Mouse (Mus musculus) embryonic facial prominence, embryonic 11.5 days (tissue): ENCODE results near the gene Snrpf. TPM values are rescaled to one million over a fixed set of nuclear protein-coding genes. Genes with fewer than 3 reads are reported as not detected.
A peak's percentile ranks its signal among the peaks of the same experiment; 100 is the strongest.

Experiments
- ATAC-seq: fragments of 200-750 bp; cut with Nextera tagmentation; replicated peaks from 2 replicates; pipeline ENCODE4 v1.8.0; 2017; ENCODE audit warnings: low read depth; ENCODE audit not compliant: insufficient number of reproducible peaks, low FRiP score, low TSS enrichment
- DNase-seq: peaks from one replicate; pipeline ENCODE4 v3.0.0-alpha.2; 2015; ENCODE audit warnings: low spot score
- H3K27ac ChIP-seq: fragments of 300-500 bp; sonication (generic); replicated peaks from 2 replicates; pipeline ENCODE4 v1.5.1; 2014; ENCODE audit warnings: mild to moderate bottlenecking, low read depth, low read length, control low read depth
- H3K27me3 ChIP-seq: fragments of 300-500 bp; sonication (generic); 2 replicates; pipeline ENCODE4 v1.6.1; 2014; ENCODE audit warnings: mild to moderate bottlenecking, low read length, moderate library complexity, mixed read lengths; ENCODE audit not compliant: control insufficient read depth, insufficient read depth
- H3K36me3 ChIP-seq: fragments of 300-500 bp; sonication (generic); replicated peaks from 2 replicates; pipeline ENCODE4 v1.6.1; 2014; ENCODE audit warnings: low read depth, mild to moderate bottlenecking, low read length, moderate library complexity, mixed read lengths; ENCODE audit not compliant: control insufficient read depth, insufficient read depth
- H3K4me1 ChIP-seq: fragments of 300-500 bp; sonication (generic); 2 replicates; pipeline ENCODE4 v1.6.1; 2014; ENCODE audit warnings: low read length, mixed read lengths; ENCODE audit not compliant: control insufficient read depth, insufficient read depth
- H3K4me2 ChIP-seq: fragments of 300-500 bp; sonication (generic); 2 replicates; pipeline ENCODE4 v1.6.1; 2014; ENCODE audit warnings: low read depth, mild to moderate bottlenecking, control low read depth, low read length, moderate library complexity
- H3K4me3 ChIP-seq: fragments of 300-500 bp; sonication (generic); 2 replicates; pipeline ENCODE4 v1.5.1; 2014; ENCODE audit warnings: low read depth, low read length, control low read depth
- H3K9ac ChIP-seq: fragments of 300-500 bp; sonication (generic); replicated peaks from 2 replicates; pipeline ENCODE4 v1.6.1; 2014; ENCODE audit warnings: mild to moderate bottlenecking, control low read depth, low read length
- H3K9me3 ChIP-seq: fragments of 300-500 bp; sonication (generic); replicated peaks from 2 replicates; pipeline ENCODE4 v1.6.1; 2016; ENCODE audit warnings: mild to moderate bottlenecking, low read length, inconsistent platforms, mixed read lengths; ENCODE audit not compliant: control insufficient read depth
- WGBS: fragments of 180-500 bp; shearing (Covaris S2); extraction: QIAGEN DNeasy Blood & Tissue Kit; methylation state at CpG from one replicate; pipeline ENCODE4 v1.1.7; 2014; 5-methylcytosine and 5-hydroxymethylcytosine counted together
- polyA plus RNA-seq: library from polyadenylated mRNA; unstranded; fragments of >200 nt; fragmentation: Nextera tagmentation; extraction: Ambion mirVana; gene quantifications from 2 replicates; pipeline ENCODE4 v1.2.1, GENCODE M21; 2014

Snrpf gene
- polyA plus RNA-seq, 1 experiment from 2014 or later = 137 TPM

- H3K4me1 ChIP-seq = no peaks in the 10 kb centered on the region
- no peaks in the 10 kb centered on the region for H3K9me3 ChIP-seq
- DNase-seq (no peak), ATAC-seq (no peak)
- H3K4me2 ChIP-seq = no peak overlapping the region
- H3K27me3 ChIP-seq = no peaks in the 10 kb centered on the region
- no peaks in the 10 kb centered on the region for H3K36me3 ChIP-seq
- H3K27ac ChIP-seq = no peak overlapping the region
- H3K9ac ChIP-seq = no peak overlapping the region
- H3K4me3 ChIP-seq = no peak overlapping the region
- WGBS = 73% methylated on average over 7 of the region's 7 CpGs
These were observed 31.1 kb upstream of the Snrpf start for GRCm38 (mm10) chr10:93620438-93621179.

GRCm38 (mm10) chr10:93614850-93615249 lies 25.3 kb upstream of the Snrpf start:
- Histone ChIP-seq H3K36me3 (no peaks in the 10 kb centered on the region), H3K4me2 (no peak overlapping the region), H3K9me3 (no peaks in the 10 kb centered on the region), H3K4me3 (no peak overlapping the region), H3K4me1 (no peaks in the 10 kb centered on the region), H3K27me3 (no peaks in the 10 kb centered on the region), H3K9ac (no peak overlapping the region), H3K27ac (no peak overlapping the region)
- DNase-seq (no peak), ATAC-seq (no peak)
- WGBS = 72% methylated on average over 8 of the region's 8 CpGs

GRCm38 (mm10) chr10:93611419-93612007 lies 22.0 kb upstream of the Snrpf start:
- ATAC-seq (no peak), DNase-seq (peak; percentile 81)
- Histone ChIP-seq H3K9ac (no peak overlapping the region), H3K4me3 (no peak overlapping the region), H3K9me3 (no peaks in the 10 kb centered on the region), H3K4me2 (no peak overlapping the region), H3K36me3 (no peaks in the 10 kb centered on the region), H3K4me1 (no peaks in the 10 kb centered on the region), H3K27me3 (no peaks in the 10 kb centered on the region), H3K27ac (no peak overlapping the region)
- 45% methylated on average over 18 of the region's 18 CpGs for WGBS

GRCm38 (mm10) chr10:93610896-93611295 lies 21.4 kb upstream of the Snrpf start:
- 100% methylated on average over 1 of the region's 1 CpGs for WGBS
- no peak overlapping the region for H3K27ac ChIP-seq
- no peak overlapping the region for H3K4me2 ChIP-seq
- ATAC-seq = no peak
- no peak for DNase-seq
- no peak overlapping the region for H3K9ac ChIP-seq
- no peaks in the 10 kb centered on the region for H3K4me1 ChIP-seq
- no peak overlapping the region for H3K4me3 ChIP-seq
- no peaks in the 10 kb centered on the region for H3K27me3 ChIP-seq
- H3K36me3 ChIP-seq = no peaks in the 10 kb centered on the region
- no peaks in the 10 kb centered on the region for H3K9me3 ChIP-seq

- H3K9ac ChIP-seq = no peak overlapping the region
- H3K4me2 ChIP-seq = no peak overlapping the region
- H3K4me1 ChIP-seq = no peaks in the 10 kb centered on the region
- no peak overlapping the region for H3K4me3 ChIP-seq
- no peaks in the 10 kb centered on the region for H3K27me3 ChIP-seq
- H3K27ac ChIP-seq = no peak overlapping the region
- DNase-seq = no peak
- WGBS = 92% methylated on average over 7 of the region's 7 CpGs
- ATAC-seq = no peak
- H3K36me3 ChIP-seq = no peaks in the 10 kb centered on the region
- H3K9me3 ChIP-seq = no peaks in the 10 kb centered on the region
These were observed 19.7 kb upstream of the Snrpf start for GRCm38 (mm10) chr10:93609236-93609635.

- DNase-seq (peak; percentile 56), ATAC-seq (no peak)
- Histone ChIP-seq H3K27ac (no peak overlapping the region), H3K36me3 (no peaks in the 10 kb centered on the region), H3K4me1 (no peaks in the 10 kb centered on the region), H3K4me2 (no peak overlapping the region), H3K27me3 (no peaks in the 10 kb centered on the region), H3K4me3 (no peak overlapping the region), H3K9ac (no peak overlapping the region), H3K9me3 (no peaks in the 10 kb centered on the region)
- 57% methylated on average over 9 of the region's 9 CpGs for WGBS
These were observed 18.5 kb upstream of the Snrpf start for GRCm38 (mm10) chr10:93608051-93608450.

GRCm38 (mm10) chr10:93606326-93606725 lies 16.8 kb upstream of the Snrpf start:
- Histone ChIP-seq H3K9me3 (no peaks in the 10 kb centered on the region), H3K27me3 (no peaks in the 10 kb centered on the region), H3K9ac (no peak overlapping the region), H3K27ac (no peak overlapping the region), H3K4me1 (no peaks in the 10 kb centered on the region), H3K36me3 (no peaks in the 10 kb centered on the region), H3K4me3 (no peak overlapping the region), H3K4me2 (no peak overlapping the region)
- DNase-seq (no peak), ATAC-seq (no peak)
- WGBS = 87% methylated on average over 9 of the region's 9 CpGs

GRCm38 (mm10) chr10:93603256-93603655 lies 13.8 kb upstream of the Snrpf start:
- H3K27ac ChIP-seq = no peak overlapping the region
- no peaks in the 10 kb centered on the region for H3K4me1 ChIP-seq
- no peak overlapping the region for H3K9ac ChIP-seq
- 100% methylated on average over 1 of the region's 1 CpGs for WGBS
- H3K9me3 ChIP-seq = no peaks in the 10 kb centered on the region
- H3K4me3 ChIP-seq = no peak overlapping the region
- DNase-seq = no peak
- H3K36me3 ChIP-seq = no peaks in the 10 kb centered on the region
- no peak overlapping the region for H3K4me2 ChIP-seq
- no peak for ATAC-seq
- H3K27me3 ChIP-seq = no peaks in the 10 kb centered on the region
